Mouse (Mus musculus) cerebellum, adult 2 months (tissue): ENCODE measurements around the gene Arhgap29.

Experiments used
- CTCF ChIP-seq: fragments of 200-500 bp; IDR thresholded peaks from 2 replicates; pipeline ENCODE4 v1.5.1; 2011; ENCODE audit warnings: low read depth, mild to moderate bottlenecking, control low read depth, low read length, moderate library complexity, borderline replicate concordance; ENCODE audit not compliant: insufficient read depth
- POLR2A ChIP-seq: fragments of 200-500 bp; IDR thresholded peaks from 2 replicates; pipeline ENCODE4 v1.6.1; 2011; ENCODE audit warnings: low read length, control low read depth, borderline replicate concordance; ENCODE audit not compliant: insufficient read depth

DNA sequence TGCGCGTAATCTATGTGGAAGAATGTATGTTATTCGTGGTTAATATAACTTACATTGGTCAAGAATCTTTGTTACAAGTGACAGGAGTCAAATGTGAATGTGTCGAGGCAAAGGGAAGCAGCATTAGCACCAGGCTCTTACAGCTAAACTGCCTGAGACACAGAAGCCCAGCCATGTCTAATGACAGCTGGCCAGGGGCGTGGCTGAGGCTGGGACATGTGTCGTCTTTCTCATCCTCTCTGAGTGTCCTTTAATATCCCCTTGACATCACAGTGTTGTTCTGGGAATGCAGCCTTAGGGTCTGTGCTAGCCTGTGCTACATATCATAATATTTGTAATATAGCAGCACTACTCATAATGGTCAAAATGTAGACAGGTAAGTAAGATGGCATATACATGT is 88.2 kb downstream of the Arhgap29 start:
- TF ChIP-seq POLR2A, result no peak
- TF ChIP-seq CTCF, result no peak
